In the genomic region with DNA sequence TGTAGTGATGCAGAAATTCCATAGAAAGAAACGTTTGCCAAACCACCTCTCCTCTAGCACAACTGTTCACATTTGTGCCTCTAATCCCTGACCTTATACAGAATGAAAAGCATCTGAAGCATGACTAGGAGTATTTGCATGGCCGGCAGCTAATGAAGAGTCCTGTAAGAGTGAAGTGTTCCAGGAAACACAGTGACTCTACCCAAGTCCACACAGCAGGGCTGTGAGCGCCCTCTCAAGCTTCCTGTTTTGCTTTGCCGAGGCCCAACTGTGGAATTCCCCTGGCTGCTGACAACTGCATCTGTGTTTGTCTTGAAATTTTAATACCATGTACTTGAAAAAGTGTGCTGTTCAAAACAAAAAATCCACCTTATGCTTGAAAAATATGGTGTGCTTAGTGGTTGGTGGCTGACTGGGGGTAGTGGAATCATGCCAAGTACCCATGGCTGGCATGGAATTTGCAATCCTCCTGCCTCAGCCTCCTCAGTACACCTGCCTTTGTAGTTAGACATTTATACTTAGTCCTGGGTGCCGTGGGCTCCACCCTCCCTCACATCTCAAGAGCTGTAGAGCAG, we compare ENCODE assay signal across 8 mouse cellular contexts.
DNase-seq lines count a peak whose midpoint lies in the region; ATAC-seq lines count a peak whose summit lies in the region.

No protein-coding gene starts in this region.

- no peak overlapping the region for H3K4me3 ChIP-seq in heart, embryonic 16.5 days (ENCODE audit: low read length)

- WGBS in heart, embryonic 16.5 days = 22% methylated on average over 5 of the region's 5 CpGs

- no peaks in the 10 kb centered on the region for H3K9me3 ChIP-seq in heart, embryonic 16.5 days (replicated peaks; ENCODE audit: control insufficient read depth, low read length)

- 0 out of 2 replicates have a peak overlapping the region, but pooled peaks have one; percentile 7 for H3K4me2 ChIP-seq in heart, embryonic 16.5 days (ENCODE audit: low read depth, low read length)

- peak; percentile 77 for ATAC-seq in heart, embryonic 16.5 days (replicated peaks; ENCODE audit: extremely low read depth, insufficient read depth, low FRiP score)
- ATAC-seq in megakaryocyte-erythroid progenitor cell, adult 5-6 weeks (replicated peaks; ENCODE audit: low FRiP score, low TSS enrichment, poor library complexity, severe bottlenecking) = no peak
- ATAC-seq in erythroid progenitor cell, adult 5-6 weeks (replicated peaks; ENCODE audit: low FRiP score, poor library complexity, severe bottlenecking) = no peak
- no peak for ATAC-seq in erythroblast, adult 5-6 weeks (replicated peaks; ENCODE audit: low FRiP score, poor library complexity, severe bottlenecking)

- H3K9ac ChIP-seq in heart, embryonic 16.5 days (ENCODE audit: low read length) = no peak overlapping the region

- peaks cover 6% of the 10 kb centered on the region; the same call in 1 of the 2 replicates for H3K36me3 ChIP-seq in heart, embryonic 16.5 days (ENCODE audit: control insufficient read depth, insufficient read depth)

- peaks cover 24% of the 10 kb centered on the region for H3K4me1 ChIP-seq in heart, embryonic 16.5 days (ENCODE audit: control insufficient read depth, insufficient read depth, low read length)

- peak; percentile 24 for DNase-seq in thymus, postnatal 14 days
- no peak for DNase-seq in thymus, postnatal 0 days (ENCODE audit: low spot score)
- peak; percentile 81 for DNase-seq in lung, postnatal 25 days (ENCODE audit: low spot score)
- no peak for DNase-seq in cerebellum, adult 9-10 months

- no peaks in the 10 kb centered on the region for H3K27me3 ChIP-seq in heart, embryonic 16.5 days (ENCODE audit: control insufficient read depth, insufficient read depth, low read length)

- H3K27ac ChIP-seq in heart, embryonic 16.5 days (ENCODE audit: low read length) = peak overlapping the region; percentile 74

Comparison
In these comparisons a context has a peak if more than half of its experiments do, and no peak if none do; other contexts are left out.
1. DNase-seq: peak in thymus, postnatal 14 days (single experiment) and lung, postnatal 25 days (single experiment); none in thymus, postnatal 0 days (single experiment) and cerebellum, adult 9-10 months (single experiment).